ENCODE assay signal across 7 mouse cellular contexts in genomic region chr11:101982981-101983411, GRCm38 (mm10). TPM values are rescaled to one million over a fixed set of nuclear protein-coding genes. Genes with fewer than 3 reads are reported as not detected.
A peak's percentile ranks its signal among the peaks of the same experiment; 100 is the strongest.
DNase-seq lines count a peak whose midpoint lies in the region; ATAC-seq lines count a peak whose summit lies in the region.

No protein-coding gene starts in this region.

- no peak overlapping the region for H3K9ac ChIP-seq in midbrain, embryonic 13.5 days (replicated peaks)
- no peak overlapping the region for H3K9ac ChIP-seq in midbrain, embryonic 15.5 days
- H3K9ac ChIP-seq in heart, embryonic 14.5 days (ENCODE audit: low read length) = peak overlapping the region; percentile 91
- H3K9ac ChIP-seq in stomach, embryonic 16.5 days (ENCODE audit: low read length) = 0 out of 2 replicates have a peak overlapping the region, but pooled peaks have one; percentile 5

- H3K27ac ChIP-seq in midbrain, embryonic 13.5 days = no peak overlapping the region
- no peak overlapping the region for H3K27ac ChIP-seq in midbrain, embryonic 15.5 days
- H3K27ac ChIP-seq in heart, embryonic 14.5 days (replicated peaks in 1 of 2; ENCODE audit: control insufficient read depth in 1 of 2, insufficient read depth in 1 of 2, low read depth in 2 of 2, low read length in 2 of 2) = peak overlapping the region; percentile 75 to 97
- peak overlapping the region; percentile 57; the same call in 1 of the 2 replicates for H3K27ac ChIP-seq in limb, embryonic 10.5 days
- peak overlapping the region; percentile 13; the same call in 1 of the 2 replicates for H3K27ac ChIP-seq in stomach, embryonic 16.5 days (ENCODE audit: low read length)

- H3K27me3 ChIP-seq in midbrain, embryonic 13.5 days = peaks cover 18% of the 10 kb centered on the region
- H3K27me3 ChIP-seq in midbrain, embryonic 15.5 days (replicated peaks) = 0 out of 2 replicates have a peak, but pooled peaks cover 4% of the 10 kb centered on the region
- H3K27me3 ChIP-seq in heart, embryonic 14.5 days (ENCODE audit: control insufficient read depth, insufficient read depth, low read length) = no peaks in the 10 kb centered on the region
- peaks cover 30% of the 10 kb centered on the region for H3K27me3 ChIP-seq in limb, embryonic 10.5 days (ENCODE audit: low read depth, poor library complexity, severe bottlenecking)
- H3K27me3 ChIP-seq in stomach, embryonic 16.5 days (ENCODE audit: control insufficient read depth, insufficient read depth, low read length) = no peaks in the 10 kb centered on the region

- no peak for ATAC-seq in midbrain, embryonic 13.5 days
- ATAC-seq in midbrain, embryonic 15.5 days (replicated peaks) = no peak
- ATAC-seq in heart, embryonic 14.5 days (ENCODE audit: insufficient number of reproducible peaks, insufficient read depth, low FRiP score, low read depth) = no peak
- no peak for ATAC-seq in stomach, embryonic 16.5 days (ENCODE audit: insufficient read depth, low FRiP score)

- H3K36me3 ChIP-seq in midbrain, embryonic 13.5 days = no peaks in the 10 kb centered on the region
- H3K36me3 ChIP-seq in midbrain, embryonic 15.5 days (replicated peaks) = no peaks in the 10 kb centered on the region
- H3K36me3 ChIP-seq in heart, embryonic 14.5 days (ENCODE audit: control insufficient read depth, insufficient read depth, low read length) = peaks cover 39% of the 10 kb centered on the region
- no peaks in the 10 kb centered on the region for H3K36me3 ChIP-seq in limb, embryonic 10.5 days
- no peaks in the 10 kb centered on the region for H3K36me3 ChIP-seq in stomach, embryonic 16.5 days (ENCODE audit: control insufficient read depth, insufficient read depth, low read length)

- H3K4me1 ChIP-seq in midbrain, embryonic 13.5 days (replicated peaks) = peaks cover 13% of the 10 kb centered on the region
- H3K4me1 ChIP-seq in midbrain, embryonic 15.5 days = peaks cover 20% of the 10 kb centered on the region; the same call in 1 of the 2 replicates
- peaks cover 22 to 23% of the 10 kb centered on the region in 2 experiments for H3K4me1 ChIP-seq in heart, embryonic 14.5 days (ENCODE audit: control insufficient read depth in 2 of 2, insufficient read depth in 2 of 2, low read length in 2 of 2)
- peaks cover 32% of the 10 kb centered on the region for H3K4me1 ChIP-seq in limb, embryonic 10.5 days
- peaks cover 16% of the 10 kb centered on the region for H3K4me1 ChIP-seq in stomach, embryonic 16.5 days (ENCODE audit: control insufficient read depth, insufficient read depth, low read length)

- H3K4me3 ChIP-seq in midbrain, embryonic 13.5 days (replicated peaks) = no peak overlapping the region
- no peak overlapping the region for H3K4me3 ChIP-seq in midbrain, embryonic 15.5 days
- H3K4me3 ChIP-seq in heart, embryonic 14.5 days (ENCODE audit: control insufficient read depth in 1 of 2, insufficient read depth in 1 of 2, low read depth in 1 of 2, low read length in 2 of 2) = peak overlapping the region; percentile 32 to 75
- H3K4me3 ChIP-seq in limb, embryonic 10.5 days = peak overlapping the region; percentile 75
- H3K4me3 ChIP-seq in stomach, embryonic 16.5 days (replicated peaks; ENCODE audit: low read length) = no peak overlapping the region

- H3K9me3 ChIP-seq in midbrain, embryonic 13.5 days = no peaks in the 10 kb centered on the region
- H3K9me3 ChIP-seq in midbrain, embryonic 15.5 days = no peaks in the 10 kb centered on the region
- no peaks in the 10 kb centered on the region for H3K9me3 ChIP-seq in heart, embryonic 14.5 days (ENCODE audit: control insufficient read depth, low read length)
- no peaks in the 10 kb centered on the region for H3K9me3 ChIP-seq in limb, embryonic 10.5 days (replicated peaks)
- H3K9me3 ChIP-seq in stomach, embryonic 16.5 days (replicated peaks; ENCODE audit: control insufficient read depth, low read length) = no peaks in the 10 kb centered on the region

- peak overlapping the region; percentile 98; the same call in 1 of the 2 replicates for H3K4me2 ChIP-seq in midbrain, embryonic 13.5 days (replicated peaks)
- no peak overlapping the region; the same call in 1 of the 2 replicates for H3K4me2 ChIP-seq in midbrain, embryonic 15.5 days
- peak overlapping the region; percentile 93 for H3K4me2 ChIP-seq in heart, embryonic 14.5 days (ENCODE audit: low read length)
- peak overlapping the region; percentile 97; the same call in 1 of the 2 replicates for H3K4me2 ChIP-seq in stomach, embryonic 16.5 days (ENCODE audit: low read depth, low read length)

- WGBS in midbrain, embryonic 13.5 days = 55% methylated on average over 6 of the region's 6 CpGs
- WGBS in midbrain, embryonic 15.5 days = 62% methylated on average over 6 of the region's 6 CpGs
- 24% methylated on average over 6 of the region's 6 CpGs for WGBS in heart, embryonic 14.5 days
- WGBS in limb, embryonic 10.5 days = 53% methylated on average over 6 of the region's 6 CpGs
- 54% methylated on average over 6 of the region's 6 CpGs for WGBS in stomach, embryonic 16.5 days

- DNase-seq in limb, embryonic 10.5 days (ENCODE audit: low spot score) = no peak
- DNase-seq in ovary, postnatal 36 days (ENCODE audit: low spot score) = no peak
- DNase-seq in adipocyte (ENCODE audit: low spot score) = no peak

RNA-seq across cellular contexts. Expression of gene Cfap97d1, which starts 1.1 kb away (rescaled TPM):
- not detected in 2 replicates for polyA plus RNA-seq in midbrain, embryonic 13.5 days (2015; fragmentation: Nextera tagmentation; extraction: Ambion mirVana)
- polyA plus RNA-seq in midbrain, embryonic 15.5 days (2015; fragmentation: Nextera tagmentation; extraction: Ambion mirVana) = not detected in 2 replicates
- not detected in 2 replicates for polyA plus RNA-seq in heart, embryonic 14.5 days (2014; fragmentation: Nextera tagmentation; extraction: Ambion mirVana)
- polyA plus RNA-seq in limb, embryonic 10.5 days (2016; fragmentation: Nextera tagmentation; extraction: Ambion mirVana) = not detected in 2 replicates
- polyA plus RNA-seq in stomach, embryonic 16.5 days (2015; fragmentation: Nextera tagmentation; extraction: Ambion mirVana) = not detected in 2 replicates

RNA-seq across cellular contexts. Expression of gene Dusp3, which starts 3.8 kb away (rescaled TPM):
- polyA plus RNA-seq in midbrain, embryonic 13.5 days (2015; fragmentation: Nextera tagmentation; extraction: Ambion mirVana) = 11.3 and 11.8 TPM in 2 replicates
- polyA plus RNA-seq in midbrain, embryonic 15.5 days (2015; fragmentation: Nextera tagmentation; extraction: Ambion mirVana) = 21.7 and 22.2 TPM in 2 replicates
- 56.4 and 58.9 TPM in 2 replicates for polyA plus RNA-seq in heart, embryonic 14.5 days (2014; fragmentation: Nextera tagmentation; extraction: Ambion mirVana)
- 9.2 TPM in 2 replicates for polyA plus RNA-seq in limb, embryonic 10.5 days (2016; fragmentation: Nextera tagmentation; extraction: Ambion mirVana)
- 26.1 and 26.3 TPM in 2 replicates for polyA plus RNA-seq in stomach, embryonic 16.5 days (2015; fragmentation: Nextera tagmentation; extraction: Ambion mirVana)

RNA-seq across cellular contexts. Expression of gene Sost, which starts 16.2 kb away (rescaled TPM):
- polyA plus RNA-seq in midbrain, embryonic 13.5 days (2015; fragmentation: Nextera tagmentation; extraction: Ambion mirVana) = 0.07 and 0.24 TPM in 2 replicates
- polyA plus RNA-seq in midbrain, embryonic 15.5 days (2015; fragmentation: Nextera tagmentation; extraction: Ambion mirVana) = not detected in 2 replicates
- 0.12 and 0.55 TPM in 2 replicates for polyA plus RNA-seq in heart, embryonic 14.5 days (2014; fragmentation: Nextera tagmentation; extraction: Ambion mirVana)
- polyA plus RNA-seq in limb, embryonic 10.5 days (2016; fragmentation: Nextera tagmentation; extraction: Ambion mirVana) = 1.6 and 1.9 TPM in 2 replicates
- not detected in 2 replicates for polyA plus RNA-seq in stomach, embryonic 16.5 days (2015; fragmentation: Nextera tagmentation; extraction: Ambion mirVana)

RNA-seq across cellular contexts. Expression of gene Mpp3, which starts 45.3 kb away (rescaled TPM):
- 45.3 and 46.4 TPM in 2 replicates for polyA plus RNA-seq in midbrain, embryonic 13.5 days (2015; fragmentation: Nextera tagmentation; extraction: Ambion mirVana)
- polyA plus RNA-seq in midbrain, embryonic 15.5 days (2015; fragmentation: Nextera tagmentation; extraction: Ambion mirVana) = 60.1 and 62.9 TPM in 2 replicates
- polyA plus RNA-seq in heart, embryonic 14.5 days (2014; fragmentation: Nextera tagmentation; extraction: Ambion mirVana) = 2.9 and 3.3 TPM in 2 replicates
- polyA plus RNA-seq in limb, embryonic 10.5 days (2016; fragmentation: Nextera tagmentation; extraction: Ambion mirVana) = 17.7 and 18.4 TPM in 2 replicates
- polyA plus RNA-seq in stomach, embryonic 16.5 days (2015; fragmentation: Nextera tagmentation; extraction: Ambion mirVana) = 7.4 and 9.6 TPM in 2 replicates

RNA-seq across cellular contexts. Expression of gene Cd300lg, which starts 58.3 kb away (rescaled TPM):
- 0.32 and 0.40 TPM in 2 replicates for polyA plus RNA-seq in midbrain, embryonic 13.5 days (2015; fragmentation: Nextera tagmentation; extraction: Ambion mirVana)
- polyA plus RNA-seq in midbrain, embryonic 15.5 days (2015; fragmentation: Nextera tagmentation; extraction: Ambion mirVana) = 0.31 and 0.43 TPM in 2 replicates
- polyA plus RNA-seq in heart, embryonic 14.5 days (2014; fragmentation: Nextera tagmentation; extraction: Ambion mirVana) = 4.2 and 4.8 TPM in 2 replicates
- polyA plus RNA-seq in limb, embryonic 10.5 days (2016; fragmentation: Nextera tagmentation; extraction: Ambion mirVana) = 0.38 and 0.45 TPM in 2 replicates
- polyA plus RNA-seq in stomach, embryonic 16.5 days (2015; fragmentation: Nextera tagmentation; extraction: Ambion mirVana) = 2.9 and 3.5 TPM in 2 replicates

Comparison
In these comparisons a context has a peak if more than half of its experiments do, and no peak if none do; other contexts are left out.
1. H3K27ac ChIP-seq: peak in heart, embryonic 14.5 days (2 of 2), limb, embryonic 10.5 days (single experiment) and stomach, embryonic 16.5 days (single experiment); none in midbrain, embryonic 13.5 days (single experiment) and midbrain, embryonic 15.5 days (single experiment).
2. H3K4me3 ChIP-seq: peak in heart, embryonic 14.5 days (2 of 2) and limb, embryonic 10.5 days (single experiment); none in midbrain, embryonic 13.5 days (single experiment), midbrain, embryonic 15.5 days (single experiment) and stomach, embryonic 16.5 days (single experiment).
3. H3K9ac ChIP-seq: peak in heart, embryonic 14.5 days (single experiment) and stomach, embryonic 16.5 days (single experiment); none in midbrain, embryonic 13.5 days (single experiment) and midbrain, embryonic 15.5 days (single experiment).